Mouse (Mus musculus) duodenum, adult 2 months (tissue): ENCODE results near the gene Cacfd1. TPM values are rescaled to one million over a fixed set of nuclear protein-coding genes. Genes with fewer than 3 reads are reported as not detected.

Source experiments
- polyA plus RNA-seq: library from polyadenylated mRNA; depleted of rRNA; stranded (reverse); fragments of >200 nt; gene quantifications from 2 replicates; pipeline ENCODE4 v1.2.3, GENCODE M21; 2012; ENCODE audit warnings: low replicate concordance; rRNA removed

The Cacfd1 gene
- 59.9 and 66.7 TPM in 2 replicates for polyA plus RNA-seq

DNA sequence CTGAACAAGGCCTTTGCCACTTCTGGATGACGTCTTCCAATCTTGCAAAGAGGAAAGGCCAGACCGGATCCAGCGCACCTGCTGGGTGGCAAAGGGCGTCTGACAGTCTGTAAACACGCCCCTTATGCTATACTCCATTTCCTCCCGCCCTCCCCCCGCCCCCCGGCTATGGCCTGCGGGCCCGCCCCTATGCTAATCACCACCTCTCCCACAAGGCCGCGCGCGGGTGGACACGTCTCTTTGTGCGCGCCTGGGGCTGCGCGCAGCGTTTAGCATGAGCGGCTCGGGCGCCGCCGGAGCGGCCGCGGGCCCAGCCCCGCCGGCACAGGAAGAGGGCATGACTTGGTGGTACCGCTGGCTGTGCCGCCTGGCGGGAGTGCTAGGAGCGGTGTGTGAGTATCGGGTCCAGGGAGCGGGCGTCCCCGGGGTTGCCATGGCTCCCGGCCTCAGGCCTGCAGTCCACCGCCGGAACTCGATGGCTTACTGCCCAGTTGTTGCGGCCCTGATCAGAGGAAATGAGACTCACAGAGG, at the start of gene Cacfd1:
Gene Cacfd1 (plus strand): TSS at position 213 of the 531 bp plus-strand sequence.

DNA sequence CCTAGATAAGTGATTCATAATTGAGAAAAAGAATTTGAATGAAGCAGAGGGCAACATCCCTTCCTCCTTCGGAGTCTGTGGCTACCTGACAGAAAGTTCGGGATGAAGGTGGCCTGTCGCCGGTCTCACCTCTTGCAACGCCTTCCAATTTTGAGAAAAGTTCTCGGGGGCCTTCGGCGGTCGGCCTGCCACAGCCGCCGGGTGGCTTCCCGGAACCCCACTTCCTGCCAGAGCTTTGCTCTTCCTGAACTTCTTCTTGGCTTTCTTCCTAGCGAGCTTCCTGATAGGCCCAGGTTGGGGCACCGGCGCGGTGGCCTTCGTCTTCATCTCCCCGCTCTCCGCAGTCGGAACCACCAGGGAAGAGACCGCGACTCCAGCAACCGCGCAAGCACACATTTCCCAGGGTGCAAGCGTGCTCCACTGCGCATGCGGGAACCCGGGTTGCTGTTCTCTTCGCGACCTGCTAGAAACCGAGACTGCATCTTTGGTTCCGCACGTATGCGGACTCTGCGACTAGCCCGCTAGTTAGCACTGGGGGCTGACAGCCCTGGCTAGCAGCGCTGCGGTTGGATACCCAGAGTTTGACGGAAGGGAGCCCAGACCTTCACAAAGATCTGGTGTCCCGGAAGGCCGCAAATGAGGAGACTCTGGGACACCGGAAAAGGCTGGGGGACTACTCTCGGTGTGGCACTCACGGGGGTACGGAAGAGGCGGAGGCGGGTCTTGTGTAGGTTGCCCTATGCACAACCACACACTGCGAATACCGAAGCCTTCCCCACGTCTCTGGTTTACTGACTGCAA, 45.6 kb upstream of the Cacfd1 start, which contains the start of gene Rexo4:
Gene Rexo4 (minus strand): TSS at position 464 of the 801 bp plus-strand sequence.

DNA sequence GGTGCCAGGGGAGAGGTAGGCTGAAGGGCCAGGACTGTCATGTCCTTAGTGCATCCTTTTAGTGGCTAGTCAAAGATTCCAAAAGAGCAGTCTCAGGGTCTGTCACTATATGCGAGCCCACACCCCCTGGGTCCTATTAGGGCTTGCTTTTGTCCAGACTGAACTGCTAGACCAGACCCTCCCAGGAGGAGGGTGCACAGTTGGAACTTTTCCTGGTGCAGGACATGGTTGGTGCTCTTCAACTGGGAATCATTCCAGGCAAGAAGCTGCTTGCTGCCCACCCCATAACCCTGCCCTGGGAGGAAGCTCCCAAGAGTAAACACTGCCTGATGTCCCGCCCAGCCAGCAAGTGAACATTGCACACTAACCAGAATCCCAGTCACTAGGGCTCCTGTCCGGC, 36.6 kb upstream of the Cacfd1 start, which contains the start of gene Adamts13:
Gene Adamts13 (plus strand): TSS at position 301 of the 400 bp plus-strand sequence.

GRCm38 (mm10) chr2:27027618-27028436, 18.1 kb downstream of the Cacfd1 start, which contains the start of gene Slc2a6:
Slc2a6 (minus strand) TSS chr2:27027998.

Other genes with a start within 250 kb of the Cacfd1 start
- 0.25 TPM in 1 of 2 replicates, not detected in the other for gene Abo, start 144.9 kb upstream of the Cacfd1 start, polyA plus RNA-seq
- gene Surf6, start 107.0 kb upstream of the Cacfd1 start, polyA plus RNA-seq: 3.7 and 4.1 TPM in 2 replicates
- 15.3 and 19.8 TPM in 2 replicates for gene Med22, start 99.2 kb upstream of the Cacfd1 start, polyA plus RNA-seq
- 327 and 343 TPM in 2 replicates for gene Rpl7a, start 99.2 kb upstream of the Cacfd1 start, polyA plus RNA-seq
- gene Surf2, start 93.6 kb upstream of the Cacfd1 start, polyA plus RNA-seq: 6.3 and 12.5 TPM in 2 replicates
- gene Surf1, start 93.4 kb upstream of the Cacfd1 start, polyA plus RNA-seq: 39.2 and 46.7 TPM in 2 replicates
- gene Surf4, start 76.0 kb upstream of the Cacfd1 start, polyA plus RNA-seq: 437 and 918 TPM in 2 replicates
- gene Stkld1, start 75.9 kb upstream of the Cacfd1 start, polyA plus RNA-seq: 0.30 TPM in 1 of 2 replicates, not detected in the other
- 8.7 and 12.4 TPM in 2 replicates for gene Rexo4, start 45.5 kb upstream of the Cacfd1 start, polyA plus RNA-seq
- 1.6 TPM in 2 replicates for gene Adamts13, start 36.5 kb upstream of the Cacfd1 start, polyA plus RNA-seq
- 4.0 and 8.3 TPM in 2 replicates for gene Slc2a6, start 18.1 kb downstream of the Cacfd1 start, polyA plus RNA-seq
- 0.11 TPM in 1 of 2 replicates, not detected in the other for gene Mymk, start 62.3 kb downstream of the Cacfd1 start, polyA plus RNA-seq
- 1.5 and 2.0 TPM in 2 replicates for gene Adamtsl2, start 69.5 kb downstream of the Cacfd1 start, polyA plus RNA-seq
- 0.07 TPM in 1 of 2 replicates, not detected in the other for gene Fam163b, start 132.6 kb downstream of the Cacfd1 start, polyA plus RNA-seq
- 0.41 and 1.9 TPM in 2 replicates for gene Dbh, start 155.3 kb downstream of the Cacfd1 start, polyA plus RNA-seq
- 16.3 and 20.6 TPM in 2 replicates for gene Sardh, start 238.4 kb downstream of the Cacfd1 start, polyA plus RNA-seq